Mouse (Mus musculus): Measurements from ENCODE around the gene Btf3. TPM values are rescaled to one million over a fixed set of nuclear protein-coding genes. Genes with fewer than 3 reads are reported as not detected.

The Btf3 gene
- polyA plus RNA-seq, 1 experiment from 2014 or later: 499 TPM

DNA sequence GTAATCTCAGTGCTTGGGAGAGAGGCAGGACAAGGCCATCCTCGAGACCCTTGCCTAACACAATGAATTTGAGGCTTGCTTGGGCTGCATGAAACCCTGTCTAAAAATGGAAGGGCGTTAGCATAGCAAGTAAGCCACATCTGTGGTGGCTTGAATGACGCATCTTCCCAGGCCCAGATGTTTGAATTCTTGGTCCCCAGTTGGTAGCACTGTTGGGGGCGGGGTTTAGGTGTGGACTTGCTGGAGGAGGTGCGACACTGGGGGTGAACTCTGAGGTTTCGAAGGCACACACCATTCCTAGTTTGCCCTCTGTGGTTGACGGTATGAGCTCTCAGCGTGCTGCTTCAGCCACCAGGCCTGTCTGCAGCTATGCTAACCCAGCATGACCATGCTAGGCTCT is 25.1 kb downstream of the Btf3 start:
- Histone ChIP-seq H3K36me3 (ENCODE audit: insufficient read depth, low read length) (no peaks in the 10 kb centered on the region), H3K4me3 (ENCODE audit: low read depth, low read length) (no peak overlapping the region), H3K27me3 (replicated peaks; ENCODE audit: insufficient read depth, low read length) (no peaks in the 10 kb centered on the region), H3K4me1 (ENCODE audit: insufficient read depth, low read depth, low read length) (no peaks in the 10 kb centered on the region), H3K9me3 (ENCODE audit: low read length) (no peaks in the 10 kb centered on the region), H3K27ac (ENCODE audit: low read length) (no peak overlapping the region), H3K9ac (replicated peaks; ENCODE audit: low read depth) (no peak overlapping the region), H3K4me2 (replicated peaks; ENCODE audit: low read depth, low read length) (no peak overlapping the region)
- no peak for TF ChIP-seq EP300 (IDR thresholded peaks at IDR 0.05)
- no peak for TF ChIP-seq CTCF (IDR thresholded peaks at IDR 0.05)
- DNase-seq (ENCODE audit: low spot score) (no peak), ATAC-seq (no peak)
- 87% methylated on average over 8 of the region's 8 CpGs for WGBS

DNA sequence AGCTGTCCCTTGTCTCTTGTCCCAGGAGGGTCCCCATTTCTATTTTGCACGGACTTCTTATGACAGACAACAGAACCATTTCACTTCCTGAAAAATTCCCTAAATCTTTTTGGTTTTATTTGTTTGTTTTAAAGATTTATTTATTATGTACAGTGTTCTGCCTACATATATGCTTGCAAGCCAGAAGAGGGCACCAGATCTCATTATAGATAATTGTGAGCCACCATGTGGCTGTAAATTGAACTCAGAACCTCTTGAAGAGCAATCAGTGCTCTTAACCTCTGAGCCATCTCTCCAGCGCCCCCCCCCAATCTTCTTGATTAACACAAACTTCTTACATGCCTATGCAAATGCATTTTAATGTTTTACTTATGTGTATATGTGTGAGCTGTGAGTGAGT is 26.1 kb downstream of the Btf3 start:
- H3K9ac ChIP-seq (replicated peaks; ENCODE audit: low read depth): no peak overlapping the region
- WGBS: 33% methylated on average over 2 of the region's 2 CpGs
- ATAC-seq: no peak
- H3K4me3 ChIP-seq (ENCODE audit: low read depth, low read length): no peak overlapping the region
- no peak overlapping the region for H3K27ac ChIP-seq (ENCODE audit: low read length)
- H3K4me1 ChIP-seq (ENCODE audit: insufficient read depth, low read depth, low read length): no peaks in the 10 kb centered on the region
- 0 out of 2 replicates have a peak, but pooled peaks have one; percentile 9 for TF ChIP-seq CTCF (IDR thresholded peaks at IDR 0.05)
- TF ChIP-seq EP300 (IDR thresholded peaks at IDR 0.05): no peak
- no peak overlapping the region for H3K4me2 ChIP-seq (replicated peaks; ENCODE audit: low read depth, low read length)
- H3K27me3 ChIP-seq (replicated peaks; ENCODE audit: insufficient read depth, low read length): no peaks in the 10 kb centered on the region
- no peaks in the 10 kb centered on the region for H3K36me3 ChIP-seq (ENCODE audit: insufficient read depth, low read length)
- DNase-seq (ENCODE audit: low spot score): no peak
- no peaks in the 10 kb centered on the region for H3K9me3 ChIP-seq (ENCODE audit: low read length)

DNA sequence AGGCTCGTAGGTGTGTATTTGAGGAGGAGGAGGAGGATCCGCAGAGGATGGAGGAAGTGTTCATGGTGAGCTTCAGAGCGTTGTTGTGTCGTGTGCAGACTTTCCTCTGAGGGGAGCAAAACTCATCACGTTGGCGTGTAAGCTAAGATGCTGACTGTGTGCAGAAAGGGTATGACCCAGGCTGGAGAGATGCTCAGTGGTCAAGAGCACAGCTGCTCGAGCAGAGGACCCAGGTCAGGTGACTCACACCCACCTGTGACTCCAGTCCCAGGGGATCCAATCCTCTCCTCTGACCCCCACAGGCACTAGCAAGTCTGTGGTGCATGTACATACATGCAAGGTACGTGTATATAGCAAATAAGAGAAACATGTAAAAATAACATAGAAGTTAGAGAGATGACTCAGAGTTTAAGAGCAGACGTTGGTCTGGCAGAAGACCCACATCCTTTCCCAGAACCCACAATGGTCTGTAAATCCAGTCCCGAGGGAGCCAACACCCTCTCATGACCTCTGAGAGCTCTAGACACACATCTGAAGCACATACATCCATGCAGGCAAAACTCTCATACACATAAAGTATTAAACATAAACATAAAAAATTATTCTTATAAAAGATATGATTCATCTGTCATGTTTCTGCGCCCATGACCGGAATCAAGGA is 35.7 kb downstream of the Btf3 start:
- Histone ChIP-seq H3K36me3 (ENCODE audit: insufficient read depth, low read length) (no peaks in the 10 kb centered on the region), H3K4me2 (replicated peaks; ENCODE audit: low read depth, low read length) (no peak overlapping the region), H3K27ac (ENCODE audit: low read length) (no peak overlapping the region), H3K4me1 (ENCODE audit: insufficient read depth, low read depth, low read length) (no peaks in the 10 kb centered on the region), H3K9me3 (ENCODE audit: low read length) (no peaks in the 10 kb centered on the region), H3K4me3 (ENCODE audit: low read depth, low read length) (no peak overlapping the region), H3K9ac (replicated peaks; ENCODE audit: low read depth) (no peak overlapping the region), H3K27me3 (replicated peaks; ENCODE audit: insufficient read depth, low read length) (no peaks in the 10 kb centered on the region)
- ATAC-seq (no peak), DNase-seq (ENCODE audit: low spot score) (no peak)
- no peak for TF ChIP-seq CTCF (IDR thresholded peaks at IDR 0.05)
- TF ChIP-seq EP300 (IDR thresholded peaks at IDR 0.05): no peak
- 67% methylated on average over 12 of the region's 12 CpGs for WGBS

DNA sequence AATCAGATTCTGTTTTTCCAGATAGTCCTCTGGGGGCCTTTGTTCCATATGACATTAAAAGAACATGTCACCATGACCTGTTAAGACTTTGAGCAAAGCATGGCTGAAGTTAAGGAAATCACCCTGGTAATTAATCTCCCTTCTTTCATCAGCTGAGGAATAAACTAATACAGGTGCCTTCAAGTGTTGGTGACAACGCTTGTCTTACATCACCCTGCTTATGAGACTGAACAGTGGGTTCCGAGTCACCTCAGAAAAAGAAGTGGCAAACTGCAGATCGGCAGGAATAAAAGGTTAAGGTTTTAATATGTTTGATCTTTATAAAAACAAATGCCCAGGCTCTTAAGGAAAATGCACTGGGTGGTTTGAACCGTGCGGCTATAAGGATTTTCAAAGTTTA is 37.1 kb downstream of the Btf3 start, which contains the start of gene Gm21976:
Gene Gm21976 (plus strand): TSS at position 202 of the 400 bp plus-strand sequence.
- Histone ChIP-seq H3K4me3 (ENCODE audit: low read depth, low read length) (no peak within 1 kb of the TSS), H3K4me1 (ENCODE audit: insufficient read depth, low read depth, low read length) (no peaks in the 10 kb centered on the region), H3K27me3 (replicated peaks; ENCODE audit: insufficient read depth, low read length) (no peaks in the 10 kb centered on the region), H3K4me2 (replicated peaks; ENCODE audit: low read depth, low read length) (no peak within 1 kb of the TSS), H3K9me3 (ENCODE audit: low read length) (no peaks in the 10 kb centered on the region), H3K27ac (ENCODE audit: low read length) (no peak within 1 kb of the TSS), H3K36me3 (ENCODE audit: insufficient read depth, low read length) (no peaks in the 10 kb centered on the region; the same call in 1 of the 2 replicates), H3K9ac (replicated peaks; ENCODE audit: low read depth) (no peak within 1 kb of the TSS)
- TF ChIP-seq CTCF (IDR thresholded peaks at IDR 0.05): no peak
- no peak for TF ChIP-seq EP300 (IDR thresholded peaks at IDR 0.05)
- ATAC-seq (no peak), DNase-seq (ENCODE audit: low spot score) (no peak)
- 71% methylated on average over 5 of the region's 5 CpGs for WGBS

DNA sequence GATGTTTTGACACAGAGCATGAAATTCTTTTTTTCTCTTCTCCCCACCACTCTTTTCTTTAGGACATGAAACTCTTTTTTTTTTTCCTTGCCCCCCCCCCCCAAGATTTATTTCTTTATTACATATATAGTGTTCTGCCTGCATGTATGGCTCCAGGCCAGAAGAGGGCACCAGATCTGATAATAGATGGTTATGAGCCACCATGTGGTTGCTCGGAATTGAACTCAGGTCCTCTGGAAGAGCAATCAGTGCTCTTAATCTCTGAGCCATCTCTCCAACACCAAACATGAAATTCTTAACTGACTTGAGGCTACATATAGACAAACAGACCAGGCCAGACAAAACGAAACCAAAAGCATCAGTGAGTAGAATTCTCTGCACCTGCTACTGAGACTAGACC is 39.3 kb downstream of the Btf3 start:
- H3K27ac ChIP-seq (ENCODE audit: low read length): no peak overlapping the region
- no peaks in the 10 kb centered on the region for H3K9me3 ChIP-seq (ENCODE audit: low read length)
- H3K9ac ChIP-seq (replicated peaks; ENCODE audit: low read depth): no peak overlapping the region
- no peaks in the 10 kb centered on the region for H3K4me1 ChIP-seq (ENCODE audit: insufficient read depth, low read depth, low read length)
- H3K4me3 ChIP-seq (ENCODE audit: low read depth, low read length): no peak overlapping the region
- no peak overlapping the region for H3K4me2 ChIP-seq (replicated peaks; ENCODE audit: low read depth, low read length)
- H3K36me3 ChIP-seq (ENCODE audit: insufficient read depth, low read length): peaks cover 3% of the 10 kb centered on the region; the same call in 1 of the 2 replicates
- no peak for ATAC-seq
- no peaks in the 10 kb centered on the region for H3K27me3 ChIP-seq (replicated peaks; ENCODE audit: insufficient read depth, low read length)
- TF ChIP-seq EP300 (IDR thresholded peaks at IDR 0.05) (no peak), CTCF (IDR thresholded peaks at IDR 0.05) (peak; percentile 25)
- WGBS: 94% methylated on average over 2 of the region's 2 CpGs
- DNase-seq (ENCODE audit: low spot score): no peak

DNA sequence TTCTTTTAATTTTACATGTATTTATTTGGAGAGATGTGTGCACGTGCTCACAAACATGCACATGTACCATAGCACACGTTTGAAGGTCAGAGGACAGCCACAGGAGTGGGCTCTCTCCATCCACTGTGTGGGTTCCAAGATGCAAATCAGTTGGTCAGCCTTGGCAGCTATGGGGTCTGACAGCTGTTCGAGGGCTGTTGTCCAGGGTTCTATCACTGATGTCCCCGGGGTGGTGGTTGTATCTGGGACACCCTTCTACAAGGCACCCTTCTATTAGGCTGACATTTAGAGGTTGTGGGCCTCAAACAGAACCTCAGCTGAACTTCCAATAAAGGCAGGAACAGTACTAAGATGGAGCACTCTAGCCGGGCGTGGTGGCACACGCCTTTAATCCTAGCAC is 40.6 kb downstream of the Btf3 start:
- H3K4me3 ChIP-seq (ENCODE audit: low read depth, low read length): no peak overlapping the region
- H3K27ac ChIP-seq (ENCODE audit: low read length): no peak overlapping the region
- peaks cover 10% of the 10 kb centered on the region; the same call in 1 of the 2 replicates for H3K36me3 ChIP-seq (ENCODE audit: insufficient read depth, low read length)
- H3K9ac ChIP-seq (replicated peaks; ENCODE audit: low read depth): no peak overlapping the region
- no peaks in the 10 kb centered on the region for H3K27me3 ChIP-seq (replicated peaks; ENCODE audit: insufficient read depth, low read length)
- no peak overlapping the region for H3K4me2 ChIP-seq (replicated peaks; ENCODE audit: low read depth, low read length)
- DNase-seq (ENCODE audit: low spot score) (no peak), ATAC-seq (no peak)
- 85% methylated on average over 7 of the region's 7 CpGs for WGBS
- no peaks in the 10 kb centered on the region for H3K4me1 ChIP-seq (ENCODE audit: insufficient read depth, low read depth, low read length)
- no peaks in the 10 kb centered on the region for H3K9me3 ChIP-seq (ENCODE audit: low read length)
- TF ChIP-seq CTCF (IDR thresholded peaks at IDR 0.05) (no peak), EP300 (IDR thresholded peaks at IDR 0.05) (no peak)

All from lung, postnatal 0 days (tissue).